Mouse (Mus musculus) kidney, postnatal 4 days (tissue): Measurements from ENCODE around the gene Pdzd2.
A peak's percentile ranks its signal among the peaks of the same experiment; 100 is the strongest.

Experiments used
- DNase-seq, 2 experiments: peaks; one replicate each; pipeline ENCODE4 v3.0.0; 2021; ENCODE audit warnings: mixed read lengths in 2 of 2

Pdzd2 gene

GRCm38 (mm10) chr15:12619273-12619672, 120.5 kb downstream of the Pdzd2 start:
- no peak for DNase-seq

- no peak for DNase-seq
Measured at GRCm38 (mm10) chr15:12617651-12618050, 122.1 kb downstream of the Pdzd2 start.

- DNase-seq: no peak
Measured at GRCm38 (mm10) chr15:12617220-12617619, 122.5 kb downstream of the Pdzd2 start.

GRCm38 (mm10) chr15:12614944-12615878, 124.5 kb downstream of the Pdzd2 start:
- no peak for DNase-seq

GRCm38 (mm10) chr15:12614011-12614410, 125.7 kb downstream of the Pdzd2 start:
- no peak for DNase-seq

GRCm38 (mm10) chr15:12612944-12613675, 126.6 kb downstream of the Pdzd2 start:
- DNase-seq: no peak

GRCm38 (mm10) chr15:12608090-12608489, 131.6 kb downstream of the Pdzd2 start:
- DNase-seq: no peak

GRCm38 (mm10) chr15:12606306-12606705, 133.4 kb downstream of the Pdzd2 start:
- DNase-seq: no peak

- peak; percentile 16 to 42 for DNase-seq
Measured at GRCm38 (mm10) chr15:12605239-12605993, 134.3 kb downstream of the Pdzd2 start.

GRCm38 (mm10) chr15:12603674-12604073, 136.1 kb downstream of the Pdzd2 start:
- no peak for DNase-seq

GRCm38 (mm10) chr15:12593094-12593493, 146.6 kb downstream of the Pdzd2 start:
- DNase-seq: no peak

GRCm38 (mm10) chr15:12592628-12593027, 147.1 kb downstream of the Pdzd2 start:
- DNase-seq: no peak

GRCm38 (mm10) chr15:12588661-12589060, 151.1 kb downstream of the Pdzd2 start:
- DNase-seq: no peak

- no peak for DNase-seq
Measured at GRCm38 (mm10) chr15:12586852-12587424, 152.8 kb downstream of the Pdzd2 start.

GRCm38 (mm10) chr15:12586154-12586553, 153.6 kb downstream of the Pdzd2 start:
- DNase-seq: peak; percentile 78 to 83

GRCm38 (mm10) chr15:12583051-12583450, 156.7 kb downstream of the Pdzd2 start:
- DNase-seq: no peak

- DNase-seq: no peak
Measured at GRCm38 (mm10) chr15:12582471-12582870, 157.3 kb downstream of the Pdzd2 start.

- no peak for DNase-seq
Measured at GRCm38 (mm10) chr15:12579196-12579595, 160.5 kb downstream of the Pdzd2 start.

GRCm38 (mm10) chr15:12578276-12578675, 161.4 kb downstream of the Pdzd2 start:
- DNase-seq: peak; percentile 77 to 80

- no peak for DNase-seq
Measured at GRCm38 (mm10) chr15:12577715-12578114, 162.0 kb downstream of the Pdzd2 start.

- peak; percentile 48 to 65 for DNase-seq
Measured at GRCm38 (mm10) chr15:12577054-12577696, 162.5 kb downstream of the Pdzd2 start.

- DNase-seq: no peak
Measured at GRCm38 (mm10) chr15:12573621-12574020, 166.1 kb downstream of the Pdzd2 start.
